Mouse (Mus musculus) heart, adult 2 months (tissue): Measurements from ENCODE around the gene Alkbh5. TPM values are rescaled to one million over a fixed set of nuclear protein-coding genes. Genes with fewer than 3 reads are reported as not detected.
A peak's percentile ranks its signal among the peaks of the same experiment; 100 is the strongest.

Experiments used
- DNase-seq, 2 experiments: peaks; one replicate each; pipeline ENCODE4 v3.0.0; 2021
- H3K27ac ChIP-seq: fragments of 200-600 bp; 2 replicates; pipeline ENCODE4 v1.8.1; 2022
- H3K27me3 ChIP-seq: fragments of 200-500 bp; 2 replicates; pipeline ENCODE4 v1.6.1; 2012; ENCODE audit warnings: mild to moderate bottlenecking, low read length, inconsistent platforms, mixed read lengths; ENCODE audit not compliant: control insufficient read depth, insufficient read depth
- H3K36me3 ChIP-seq: fragments of 200-500 bp; 2 replicates; pipeline ENCODE4 v1.6.1; 2012; ENCODE audit warnings: low read length, inconsistent platforms; ENCODE audit not compliant: control insufficient read depth, insufficient read depth
- H3K4me1 ChIP-seq: fragments of 200-500 bp; 2 replicates; pipeline ENCODE4 v1.6.1; 2011; ENCODE audit warnings: low read length; ENCODE audit not compliant: control insufficient read depth, insufficient read depth
- H3K4me3 ChIP-seq: fragments of 200-600 bp; 2 replicates; pipeline ENCODE4 v1.8.1; 2022
- H3K79me2 ChIP-seq: fragments of 200-500 bp; replicated peaks from 2 replicates; pipeline ENCODE4 v1.6.1; 2012; ENCODE audit warnings: mild to moderate bottlenecking, inconsistent platforms, low read length, moderate library complexity, mixed read lengths; ENCODE audit not compliant: control insufficient read depth, insufficient read depth
- H3K9ac ChIP-seq: fragments of 200-500 bp; 2 replicates; pipeline ENCODE4 v1.6.1; 2012; ENCODE audit warnings: low read depth, mild to moderate bottlenecking, control low read depth, inconsistent platforms, low read length, mixed read lengths
- CTCF ChIP-seq: fragments of 200-600 bp; IDR thresholded peaks from 2 replicates; pipeline ENCODE4 v1.8.1; 2022; ENCODE audit warnings: antibody characterized with exemption, mild to moderate bottlenecking, moderate library complexity
- EP300 ChIP-seq: fragments of 200-500 bp; IDR thresholded peaks from 2 replicates; pipeline ENCODE4 v1.6.1; 2011; ENCODE audit warnings: low read depth, low read length, control low read depth; ENCODE audit not compliant: insufficient read depth
- POLR2A ChIP-seq: fragments of 200-500 bp; IDR thresholded peaks from 2 replicates; pipeline ENCODE4 v1.6.1; 2011; ENCODE audit warnings: mild to moderate bottlenecking, low read depth, low read length, control low read depth; ENCODE audit not compliant: insufficient read depth
- WGBS: fragments of 180-500 bp; shearing (Covaris S2); methylation state at CpG from one replicate; pipeline ENCODE4 v1.1.7; 2018; 5-methylcytosine and 5-hydroxymethylcytosine counted together
- intact Hi-C: fragments of 180-260 bp; cut with DNase I; formaldehyde crosslinking; loops from one replicate; pipeline ENCODE4 v1.15.1; 2025
- polyA plus RNA-seq: library from polyadenylated mRNA; depleted of rRNA; stranded (reverse); fragments of >200 nt; gene quantifications from 2 replicates; pipeline ENCODE4 v1.2.3, GENCODE M21; 2012
- total RNA-seq, 2 experiments: library from RNA; stranded (reverse); gene quantifications; 2 replicates each; pipeline ENCODE4 v1.2.3; 2021

Gene Alkbh5
- total and polyA plus RNA-seq, 3 experiments: 24.0 to 90.3 (median 80.1) TPM

DNA sequence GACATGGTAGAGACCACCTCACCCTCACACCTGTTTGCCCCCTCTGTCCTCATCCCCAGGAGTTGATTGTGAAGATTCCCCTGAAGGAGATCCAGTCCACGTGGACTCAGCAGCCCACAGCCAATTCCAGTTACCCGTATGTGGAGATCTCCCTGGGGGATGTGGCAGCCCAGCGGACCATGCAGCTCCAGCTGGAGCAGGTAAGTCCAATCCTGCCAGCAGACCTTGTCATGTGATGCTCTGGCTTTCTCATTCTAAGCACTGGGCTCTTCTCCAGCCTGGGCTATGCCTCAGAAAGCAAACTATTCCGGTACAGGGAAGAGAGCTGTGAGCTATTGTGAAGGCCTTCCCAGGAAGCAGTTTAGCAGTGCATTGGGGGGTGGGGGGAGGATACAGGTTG is 9.7 kb upstream of the Alkbh5 start:
- WGBS: 29% methylated on average over 4 of the region's 4 CpGs
- no peaks in the 10 kb centered on the region for H3K4me1 ChIP-seq
- H3K27me3 ChIP-seq: no peaks in the 10 kb centered on the region
- TF ChIP-seq POLR2A: no peak
- TF ChIP-seq EP300: no peak
- TF ChIP-seq CTCF: no peak
- H3K79me2 ChIP-seq: no peaks in the 10 kb centered on the region
- H3K27ac ChIP-seq: no peak overlapping the region
- H3K4me3 ChIP-seq: no peak overlapping the region
- H3K36me3 ChIP-seq: no peaks in the 10 kb centered on the region
- intact Hi-C loops: no loop called here
- no peak overlapping the region for H3K9ac ChIP-seq
- DNase-seq: peak in 1 of 2 experiments; percentile 14

GRCm38 (mm10) chr11:60535676-60536075 is 505 bp upstream of the Alkbh5 start:
- no peak for DNase-seq
- peaks cover 7% of the 10 kb centered on the region for H3K36me3 ChIP-seq
- peaks cover 6% of the 10 kb centered on the region for H3K79me2 ChIP-seq
- H3K27me3 ChIP-seq: no peaks in the 10 kb centered on the region
- H3K27ac ChIP-seq: no peak overlapping the region
- no peak overlapping the region for H3K4me3 ChIP-seq
- intact Hi-C loops: loop anchor here (2.0 to 10.0 kb wide), 4 partner anchors 78 to 1397 kb away; partner anchors contain the start of genes Akap10, Smcr8 and Top3a
- H3K9ac ChIP-seq: no peak overlapping the region
- TF ChIP-seq POLR2A: no peak
- TF ChIP-seq CTCF: no peak
- TF ChIP-seq EP300: no peak
- 91% methylated on average over 2 of the region's 2 CpGs for WGBS
- peaks cover 3% of the 10 kb centered on the region for H3K4me1 ChIP-seq

- Histone ChIP-seq H3K27ac (peak overlapping the region; percentile 100), H3K4me3 (peak overlapping the region; percentile 84), H3K27me3 (no peaks in the 10 kb centered on the region), H3K4me1 (peaks cover 3% of the 10 kb centered on the region), H3K36me3 (peaks cover 18% of the 10 kb centered on the region), H3K9ac (peak overlapping the region; percentile 70), H3K79me2 (peaks cover 6% of the 10 kb centered on the region)
- intact Hi-C loops: loop anchor here (2.0 to 10.0 kb wide), 4 partner anchors 80 to 1395 kb away; partner anchors contain the start of genes Akap10, Smcr8 and Top3a
- under 1% methylated on average over 37 of the region's 37 CpGs for WGBS
- peak; percentile 57 for TF ChIP-seq EP300
- TF ChIP-seq POLR2A: peak; percentile 96
- peak; percentile 46 for TF ChIP-seq CTCF
- DNase-seq: peak; percentile 95 to 97
Measured at GRCm38 (mm10) chr11:60536859-60537467, 782 bp downstream of the Alkbh5 start.

DNA sequence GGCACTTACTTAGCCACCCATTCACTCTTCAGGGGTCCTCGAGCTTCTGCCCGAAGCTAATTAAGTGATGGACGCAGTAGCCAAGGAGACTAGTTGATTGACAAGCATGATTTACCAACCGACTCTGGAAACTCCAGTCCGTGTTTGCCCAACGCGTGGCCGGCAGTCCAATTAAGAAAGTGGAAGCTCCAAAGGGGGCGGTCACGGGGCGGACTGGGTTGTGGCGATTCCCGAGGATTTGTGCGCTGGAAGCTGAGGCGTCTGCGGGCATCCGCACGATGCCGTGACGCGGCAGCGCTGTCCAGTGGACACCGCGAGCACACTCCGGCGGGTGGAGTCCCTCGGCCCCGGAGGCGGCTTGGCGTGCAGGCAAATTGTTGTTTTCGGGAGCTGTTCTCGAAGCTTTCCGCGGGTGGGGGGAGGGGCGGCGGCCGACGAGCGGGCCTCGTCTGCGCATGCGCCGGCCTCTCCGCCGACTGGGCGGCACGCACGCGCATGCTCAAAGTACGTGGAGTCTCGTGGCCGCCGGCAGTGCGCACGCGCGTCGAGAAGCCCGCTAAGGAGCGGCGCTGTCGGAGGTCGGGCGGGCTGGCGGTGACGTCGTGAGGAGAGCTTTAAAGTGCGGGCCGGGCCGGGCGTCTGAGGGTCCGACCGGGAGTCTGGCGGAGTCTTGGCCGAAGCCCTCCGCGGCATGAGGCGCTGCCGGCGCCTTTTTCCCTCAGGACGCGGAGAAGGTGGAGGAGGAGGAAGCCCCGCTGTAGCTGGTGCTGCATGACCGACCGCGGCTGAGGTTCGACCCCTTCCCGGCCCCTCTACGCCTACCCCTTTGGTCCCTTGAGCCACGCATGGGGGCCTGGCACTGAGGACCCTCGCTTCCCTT is 1.5 kb downstream of the Alkbh5 start:
- peaks cover 8% of the 10 kb centered on the region for H3K79me2 ChIP-seq
- peaks cover 3% of the 10 kb centered on the region for H3K4me1 ChIP-seq
- peak overlapping the region; percentile 91 for H3K9ac ChIP-seq
- DNase-seq: peak; percentile 94 to 98
- peaks cover 25% of the 10 kb centered on the region for H3K36me3 ChIP-seq
- H3K27ac ChIP-seq: peak overlapping the region; percentile 100
- WGBS: under 1% methylated on average over 90 of the region's 91 CpGs
- TF ChIP-seq POLR2A (peak; percentile 68; the same call in 1 of the 2 replicates), CTCF (no peak), EP300 (no peak)
- H3K4me3 ChIP-seq: peak overlapping the region; percentile 84
- intact Hi-C loops: loop anchor here (2.0 to 10.0 kb wide), 4 partner anchors 80 to 1395 kb away; partner anchors contain the start of genes Akap10, Smcr8 and Top3a
- H3K27me3 ChIP-seq: no peaks in the 10 kb centered on the region

DNA sequence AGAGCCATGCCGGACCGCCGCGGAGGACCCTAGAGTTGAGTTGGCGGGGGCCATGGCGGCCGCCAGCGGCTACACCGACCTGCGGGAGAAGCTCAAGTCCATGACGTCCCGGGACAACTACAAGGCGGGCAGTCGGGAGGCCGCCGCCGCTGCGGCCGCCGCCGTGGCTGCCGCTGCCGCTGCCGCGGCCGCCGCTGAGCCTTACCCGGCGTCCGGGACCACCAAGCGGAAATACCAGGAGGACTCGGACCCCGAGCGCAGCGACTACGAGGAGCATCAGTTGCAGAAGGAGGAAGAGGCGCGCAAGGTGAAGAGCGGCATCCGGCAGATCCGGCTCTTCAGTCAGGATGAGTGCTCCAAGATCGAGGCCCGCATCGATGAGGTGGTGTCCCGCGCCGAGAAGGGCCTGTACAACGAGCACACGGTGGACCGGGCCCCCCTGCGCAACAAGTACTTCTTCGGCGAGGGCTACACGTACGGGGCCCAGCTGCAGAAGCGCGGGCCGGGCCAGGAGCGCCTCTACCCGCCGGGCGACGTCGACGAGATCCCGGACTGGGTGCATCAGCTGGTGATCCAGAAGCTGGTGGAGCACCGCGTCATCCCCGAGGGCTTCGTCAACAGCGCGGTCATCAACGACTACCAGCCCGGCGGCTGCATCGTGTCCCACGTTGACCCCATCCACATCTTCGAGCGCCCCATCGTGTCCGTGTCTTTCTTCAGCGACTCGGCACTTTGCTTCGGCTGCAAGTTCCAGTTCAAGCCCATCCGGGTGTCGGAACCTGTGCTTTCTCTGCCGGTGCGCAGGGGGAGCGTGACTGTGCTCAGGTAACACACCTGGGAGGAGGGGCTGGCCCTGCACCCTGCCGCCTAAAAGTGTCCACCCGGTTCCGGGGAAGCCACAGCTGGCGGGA is 2.4 kb downstream of the Alkbh5 start:
- peaks cover 31% of the 10 kb centered on the region for H3K36me3 ChIP-seq
- intact Hi-C loops: loop anchor here (5.0 to 10.0 kb wide), 3 partner anchors 81 to 1394 kb away; partner anchors contain the start of gene Akap10
- peak; percentile 50 to 62 for DNase-seq
- H3K9ac ChIP-seq: peak overlapping the region; percentile 81
- peaks cover 8% of the 10 kb centered on the region for H3K79me2 ChIP-seq
- no peak for TF ChIP-seq POLR2A
- no peak for TF ChIP-seq EP300
- no peak for TF ChIP-seq CTCF
- H3K27me3 ChIP-seq: no peaks in the 10 kb centered on the region
- H3K27ac ChIP-seq: peak overlapping the region; percentile 100
- H3K4me1 ChIP-seq: peaks cover 3% of the 10 kb centered on the region
- peak overlapping the region; percentile 84 for H3K4me3 ChIP-seq
- under 1% methylated on average over 93 of the region's 93 CpGs for WGBS
